Mouse (Mus musculus) lung, postnatal 0 days (tissue): ENCODE results near the gene Pgc.

Experiments used
- CTCF ChIP-seq: IDR thresholded peaks from 2 replicates; pipeline ENCODE4 v1.5.1; 2016; ENCODE audit warnings: antibody characterized with exemption, mild to moderate bottlenecking
- EP300 ChIP-seq: IDR thresholded peaks from 2 replicates; pipeline ENCODE4 v1.6.1; 2016; ENCODE audit warnings: antibody characterized with exemption, mild to moderate bottlenecking, control low read depth

GRCm38 (mm10) chr17:47766407-47767043 lies 39.9 kb downstream of the Pgc start:
- TF ChIP-seq CTCF (no peak), EP300 (no peak)
